Mouse (Mus musculus) brain, embryonic 14.5 days (tissue): ENCODE data around the gene Hipk1.

ENCODE experiments used
- CTCF ChIP-seq: fragments of 200-500 bp; IDR thresholded peaks from 2 replicates; pipeline ENCODE4 v1.5.1; 2012; ENCODE audit warnings: inconsistent platforms, mild to moderate bottlenecking, moderate library complexity, borderline replicate concordance; ENCODE audit not compliant: insufficient read depth, insufficient read length; ENCODE audit errors: extremely low read depth
- POLR2A ChIP-seq: fragments of 200-500 bp; IDR thresholded peaks from 2 replicates; pipeline ENCODE4 v1.6.1; 2012; ENCODE audit warnings: mild to moderate bottlenecking, inconsistent platforms, borderline replicate concordance; ENCODE audit not compliant: poor library complexity, insufficient read depth, insufficient read length, severe bottlenecking; ENCODE audit errors: extremely low read depth

- TF ChIP-seq CTCF (no peak), POLR2A (no peak)
Observed at GRCm38 (mm10) chr3:103759261-103759970, 31.9 kb downstream of the Hipk1 start.
